Comparison of ENCODE assay signal across 13 mouse cellular contexts in the genomic region with DNA sequence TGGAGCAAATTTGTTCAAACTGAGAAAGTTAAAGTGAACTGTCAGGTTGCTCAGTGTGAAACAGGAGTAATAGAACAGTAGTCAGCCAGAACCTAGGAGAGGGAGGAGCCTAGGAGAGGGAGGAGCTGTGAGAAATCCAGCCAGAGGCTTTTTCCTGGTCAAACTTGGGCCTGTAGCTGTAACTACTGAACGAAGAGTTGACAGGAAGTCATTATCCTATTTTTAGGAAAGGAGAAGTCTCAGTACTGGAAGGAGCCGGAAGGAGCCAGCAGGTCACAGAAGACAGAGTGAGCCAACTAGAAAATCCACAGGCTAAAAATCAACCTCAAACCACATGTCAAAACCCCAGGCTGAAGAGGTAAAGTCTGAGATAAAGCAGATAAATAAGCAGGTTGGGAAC. TPM values are rescaled to one million over a fixed set of nuclear protein-coding genes. Genes with fewer than 3 reads are reported as not detected.
DNase-seq lines count a peak whose midpoint lies in the region; ATAC-seq lines count a peak whose summit lies in the region.
"Had no signal": no experiment of that assay in that cellular context is flagged by ENCODE, and none has a peak within 500 bp of the region (broad histone marks: within the 10 kb centered on the region; RNA-seq: fewer than 3 reads in every experiment).

No protein-coding gene starts in this region.

- DNase-seq in layer of hippocampus, adult 9-11 months, result peak; percentile 59
- no peak for DNase-seq in layer of hippocampus, postnatal 14 days (ENCODE audit: low spot score in 2 of 2)
- peak; percentile 82 for DNase-seq in kidney, adult 9 months
- DNase-seq in lung, postnatal 36 days, result peak; percentile 35
- DNase-seq in urinary bladder, adult 2 months (ENCODE audit: low spot score), result no peak
- DNase-seq: right cerebral cortex, postnatal 14 days had no signal

- peak; percentile 66 for ATAC-seq in common myeloid progenitor, adult 5-6 weeks (replicated peaks; ENCODE audit: low read depth, poor library complexity, severe bottlenecking)
- no peak for ATAC-seq in erythroblast, adult 5-6 weeks (replicated peaks; ENCODE audit: low FRiP score, poor library complexity, severe bottlenecking)
- ATAC-seq: forebrain, embryonic 16.5 days; intestine, postnatal 0 days had no signal

RNA-seq across cellular contexts. Expression of a gene that starts 7.4 kb away (rescaled TPM):
- under 1 TPM; 0.48 to 0.64 TPM for total RNA-seq in layer of hippocampus, postnatal 14 days (2021)
- not detected in 2 replicates for total RNA-seq in common myeloid progenitor, adult 5-6 weeks (2017)
- 0.03 and 0.04 TPM in 2 replicates for polyA plus RNA-seq in urinary bladder, adult 2 months (2012; rRNA removed)
- total RNA-seq in erythroblast, adult 5-6 weeks (2015; ENCODE audit: low replicate concordance), result not detected in 2 replicates
- total RNA-seq in erythroblast, adult 5-6 weeks (2017; ENCODE audit: low replicate concordance), result not detected in 2 replicates
- total RNA-seq: megakaryocyte-erythroid progenitor cell, adult 5-6 weeks had no signal
- polyA plus RNA-seq: forebrain, embryonic 16.5 days; neural tube, embryonic 13.5 days; stomach, embryonic 15.5 days had no signal

RNA-seq across cellular contexts. Expression of a gene that starts 33.9 kb away (rescaled TPM):
- 10 to 100 TPM; 40.8 to 45.7 TPM for total RNA-seq in layer of hippocampus, postnatal 14 days (2021)
- total RNA-seq in common myeloid progenitor, adult 5-6 weeks (2017), result 32.4 and 37.5 TPM in 2 replicates
- 26.7 and 33.1 TPM in 2 replicates for polyA plus RNA-seq in urinary bladder, adult 2 months (2012; rRNA removed)
- total RNA-seq in erythroblast, adult 5-6 weeks (2015; ENCODE audit: low replicate concordance), result 6.7 and 13.2 TPM in 2 replicates
- total RNA-seq in erythroblast, adult 5-6 weeks (2017; ENCODE audit: low replicate concordance), result 12.3 and 14.1 TPM in 2 replicates

RNA-seq across cellular contexts. Expression of a gene that starts 44.1 kb away (rescaled TPM):
- under 1 TPM in 1 of 2 experiments, not detected in 1; 0.07 TPM for total RNA-seq in layer of hippocampus, postnatal 14 days (2021)
- total RNA-seq in common myeloid progenitor, adult 5-6 weeks (2017), result not detected in 2 replicates
- 6.2 and 6.5 TPM in 2 replicates for polyA plus RNA-seq in urinary bladder, adult 2 months (2012; rRNA removed)
- total RNA-seq in erythroblast, adult 5-6 weeks (2015; ENCODE audit: low replicate concordance), result not detected in 2 replicates
- 0.17 TPM in 1 of 2 replicates, not detected in the other for total RNA-seq in erythroblast, adult 5-6 weeks (2017; ENCODE audit: low replicate concordance)
- total RNA-seq: megakaryocyte-erythroid progenitor cell, adult 5-6 weeks had no signal

Comparison
In these comparisons a context has a peak if more than half of its experiments do, and no peak if none do; other contexts are left out.
1. DNase-seq: peak in layer of hippocampus, adult 9-11 months (single experiment), kidney, adult 9 months (single experiment) and lung, postnatal 36 days (single experiment); none in layer of hippocampus, postnatal 14 days (0 of 2) and urinary bladder, adult 2 months (single experiment).